Mouse (Mus musculus): ENCODE results near the gene Rfx4.

- TF ChIP-seq CTCF (IDR thresholded peaks at IDR 0.05; ENCODE audit: low read depth, low read length), result no peak
- TF ChIP-seq POLR2A (IDR thresholded peaks at IDR 0.05; ENCODE audit: insufficient read depth, low read length), result no peak
Measured at GRCm38 (mm10) chr10:84785339-84785738, 29.5 kb downstream of the Rfx4 start.
